Mouse (Mus musculus) myocyte (in vitro differentiated cells): Measurements from ENCODE around the gene Herpud1.

Experiments
- CEBPB ChIP-seq: IDR thresholded peaks from 2 replicates; pipeline ENCODE4 v1.6.1; 2011; ENCODE audit warnings: mild to moderate bottlenecking, moderate library complexity; ENCODE audit not compliant: poor library complexity, insufficient read depth, severe bottlenecking
- POLR2A ChIP-seq: IDR thresholded peaks from one replicate; pipeline ENCODE4 v1.6.1; 2011; ENCODE audit warnings: low read depth, mild to moderate bottlenecking, control low read depth, moderate library complexity; ENCODE audit not compliant: insufficient read length
- REST ChIP-seq: IDR thresholded peaks from one replicate; pipeline ENCODE4 v1.6.1; 2011; ENCODE audit warnings: mild to moderate bottlenecking, control low read depth, moderate library complexity; ENCODE audit not compliant: insufficient read depth, insufficient read length

DNA sequence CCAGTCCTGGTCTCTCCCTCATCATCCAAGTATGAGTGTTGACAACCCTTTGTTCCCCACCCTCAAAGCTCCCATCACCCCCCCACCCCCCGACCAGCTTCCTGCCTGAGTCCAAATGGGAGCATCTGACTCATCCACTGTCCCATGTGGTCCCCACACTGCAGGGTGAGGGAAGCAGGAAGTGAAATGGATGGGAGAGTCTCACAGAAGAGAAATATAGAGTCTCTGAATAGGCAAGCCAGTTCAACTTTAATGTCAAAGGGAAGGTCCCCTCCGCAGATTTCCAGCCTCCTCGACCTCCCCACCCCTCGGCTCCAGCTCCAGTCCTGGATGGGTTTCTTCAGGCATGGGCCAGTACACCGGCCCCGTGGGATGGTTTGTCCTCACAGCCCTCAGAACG lies 43.1 kb downstream of the Herpud1 start:
- TF ChIP-seq POLR2A (no peak), CEBPB (no peak), REST (no peak)
